Mouse (Mus musculus): ENCODE measurements around the gene Morf4l2. TPM values are rescaled to one million over a fixed set of nuclear protein-coding genes. Genes with fewer than 3 reads are reported as not detected.
A peak's percentile ranks its signal among the peaks of the same experiment; 100 is the strongest.
"Not testable (repeated sequence)": the region's sequence is repeated elsewhere in the genome, so short reads cannot be mapped to it uniquely, and the experiment has no call there.

Morf4l2 gene
- polyA plus RNA-seq, 1 experiment from 2014 or later: 569 TPM

DNA sequence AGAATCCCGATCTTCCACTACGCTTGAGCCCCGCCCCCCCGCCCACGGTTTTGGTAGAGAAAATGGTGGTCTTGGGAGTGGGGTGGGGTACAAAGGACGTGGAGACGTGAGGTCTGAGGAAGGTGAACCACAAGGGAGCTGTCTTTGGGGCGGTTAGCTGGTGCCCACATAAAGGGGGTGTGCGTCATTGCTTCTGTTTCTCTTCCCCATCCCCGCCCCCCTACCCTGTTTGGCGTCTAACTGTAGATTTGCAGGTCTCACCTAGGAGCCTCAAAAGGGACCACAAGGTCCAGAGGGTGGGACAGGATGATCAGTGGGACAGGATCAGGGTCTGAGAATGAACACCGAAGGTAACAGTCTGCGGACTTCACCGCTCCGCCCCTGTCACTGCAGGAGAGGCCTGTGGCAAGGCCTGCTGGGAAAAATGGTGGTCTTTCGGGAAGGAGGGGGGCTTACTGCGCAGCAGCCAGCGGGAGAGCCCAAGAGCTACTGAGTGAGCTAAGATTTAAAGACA, 35.3 kb downstream of the Morf4l2 start:
- Histone ChIP-seq H3K27me3 (ENCODE audit: insufficient read depth, low read length) (peaks cover 5% of the 10 kb centered on the region; the same call in 1 of the 2 replicates), H3K27ac (ENCODE audit: low read length) (peak overlapping the region; percentile 79), H3K9me3 (ENCODE audit: low read length) (no peaks in the 10 kb centered on the region), H3K4me1 (ENCODE audit: insufficient read depth, low read length) (no peaks in the 10 kb centered on the region), H3K9ac (replicated peaks; ENCODE audit: low read length) (peak overlapping the region; percentile 74), H3K36me3 (ENCODE audit: insufficient read depth, low read length) (no peaks in the 10 kb centered on the region), H3K4me3 (ENCODE audit: low read length) (peak overlapping the region; percentile 59), H3K4me2 (replicated peaks; ENCODE audit: low read depth, low read length) (peak overlapping the region; percentile 63)
- ATAC-seq (ENCODE audit: low FRiP score, low TSS enrichment): peak; percentile 95
- WGBS: 26% methylated on average over 18 of the region's 18 CpGs

DNA sequence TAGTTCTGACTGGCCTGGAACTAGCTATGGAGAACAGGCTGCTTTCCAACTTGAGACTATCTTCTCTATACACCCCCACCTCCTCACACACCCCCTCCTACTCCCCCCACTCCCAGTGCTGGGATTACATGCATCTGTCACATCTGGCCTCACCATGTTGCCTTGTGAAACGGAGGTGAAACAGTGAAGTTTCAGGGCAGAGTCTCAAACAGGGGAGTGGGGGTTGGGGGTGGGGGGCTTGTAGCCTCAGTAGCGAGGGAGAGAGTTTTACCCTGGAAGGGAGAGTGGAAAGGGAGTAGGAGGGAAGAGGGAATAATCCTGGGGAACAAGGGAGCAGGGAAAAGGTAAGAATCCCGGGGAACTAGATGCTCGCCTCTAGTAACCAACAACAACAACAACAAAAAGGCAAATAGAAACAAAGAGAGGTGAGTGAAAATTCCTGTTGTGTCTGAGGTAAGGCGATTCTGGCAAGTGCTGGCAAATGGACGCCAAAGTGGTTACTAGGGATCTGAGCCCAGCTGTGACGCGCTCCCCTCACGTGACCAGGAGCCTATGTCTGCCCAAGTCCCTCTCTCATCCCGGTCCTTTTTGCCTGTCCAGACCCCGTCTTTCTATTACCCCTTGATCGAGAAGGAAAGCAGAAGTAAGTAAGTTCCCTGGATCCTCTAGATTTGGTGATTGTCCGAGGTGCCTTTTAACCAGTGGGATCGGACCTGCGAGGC, 35.9 kb downstream of the Morf4l2 start, which contains the start of gene Tceal1:
Tceal1 (plus strand) TSS at position 537 of the 722 bp plus-strand sequence.
- WGBS: 24% methylated on average over 15 of the region's 15 CpGs
- Histone ChIP-seq H3K27me3 (ENCODE audit: insufficient read depth, low read length) (peaks cover 5% of the 10 kb centered on the region; the same call in 1 of the 2 replicates), H3K36me3 (ENCODE audit: insufficient read depth, low read length) (no peaks in the 10 kb centered on the region), H3K4me1 (ENCODE audit: insufficient read depth, low read length) (no peaks in the 10 kb centered on the region), H3K27ac (ENCODE audit: low read length) (peak within 1 kb of the TSS; percentile 79), H3K4me3 (ENCODE audit: low read length) (peak within 1 kb of the TSS; percentile 59), H3K9me3 (ENCODE audit: low read length) (no peaks in the 10 kb centered on the region), H3K4me2 (replicated peaks; ENCODE audit: low read depth, low read length) (peak within 1 kb of the TSS; percentile 63), H3K9ac (replicated peaks; ENCODE audit: low read length) (peak within 1 kb of the TSS; percentile 74)
- ATAC-seq (ENCODE audit: low FRiP score, low TSS enrichment): peak; percentile 94

DNA sequence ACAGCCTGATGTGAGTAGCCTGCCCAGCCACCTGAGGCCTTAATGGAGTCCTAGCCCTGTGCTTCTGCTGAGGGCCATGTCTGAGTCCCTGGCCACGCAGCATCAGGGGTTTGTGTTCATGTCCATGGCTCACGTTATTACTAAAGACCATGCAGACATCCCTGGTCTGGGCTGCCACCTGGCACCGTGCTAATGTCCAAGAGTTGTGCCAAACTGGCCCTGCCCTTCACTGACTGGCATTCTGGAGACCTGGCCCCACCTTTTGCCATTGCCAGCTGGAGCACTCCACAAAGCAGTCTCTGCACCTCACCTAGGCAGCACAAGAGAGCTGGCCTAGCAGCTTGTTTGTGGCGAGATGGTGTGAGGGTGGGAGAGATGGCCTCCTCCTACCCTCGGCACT, 50.3 kb downstream of the Morf4l2 start:
- Histone ChIP-seq H3K4me2 (replicated peaks; ENCODE audit: low read depth, low read length) (no peak overlapping the region), H3K4me3 (ENCODE audit: low read length) (no peak overlapping the region), H3K9ac (replicated peaks; ENCODE audit: low read length) (no peak overlapping the region), H3K27ac (ENCODE audit: low read length) (no peak overlapping the region), H3K9me3 (ENCODE audit: low read length) (no peaks in the 10 kb centered on the region), H3K27me3 (ENCODE audit: insufficient read depth, low read length) (no peaks in the 10 kb centered on the region), H3K4me1 (ENCODE audit: insufficient read depth, low read length) (no peaks in the 10 kb centered on the region), H3K36me3 (ENCODE audit: insufficient read depth, low read length) (no peaks in the 10 kb centered on the region)
- 84% methylated on average over 5 of the region's 5 CpGs for WGBS
- ATAC-seq (ENCODE audit: low FRiP score, low TSS enrichment): no peak

DNA sequence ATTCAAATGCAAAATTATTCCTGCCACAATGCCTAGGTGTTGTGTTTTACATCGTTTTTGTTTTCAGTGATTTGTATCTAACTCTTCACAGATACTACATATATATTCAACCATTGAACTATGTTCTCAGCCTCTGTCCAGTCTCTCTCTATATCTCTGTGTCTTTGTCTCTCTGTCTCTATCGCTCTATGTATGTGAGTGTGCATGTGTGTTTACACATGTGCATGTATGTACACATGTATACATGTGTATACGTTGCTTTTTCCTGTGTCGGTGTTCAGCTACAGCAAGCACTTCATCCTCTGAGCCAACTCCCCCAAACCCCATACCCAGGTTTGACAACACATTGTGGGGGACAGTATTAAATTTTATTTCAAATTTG, 51.2 kb downstream of the Morf4l2 start:
- H3K27me3 ChIP-seq (ENCODE audit: insufficient read depth, low read length): no peaks in the 10 kb centered on the region
- no peak overlapping the region for H3K4me3 ChIP-seq (ENCODE audit: low read length)
- H3K9ac ChIP-seq (replicated peaks; ENCODE audit: low read length): no peak overlapping the region
- WGBS: 82% methylated on average over 4 of the region's 4 CpGs
- no peaks in the 10 kb centered on the region for H3K9me3 ChIP-seq (ENCODE audit: low read length)
- no peaks in the 10 kb centered on the region for H3K36me3 ChIP-seq (ENCODE audit: insufficient read depth, low read length)
- no peak overlapping the region for H3K4me2 ChIP-seq (replicated peaks; ENCODE audit: low read depth, low read length)
- no peak overlapping the region for H3K27ac ChIP-seq (ENCODE audit: low read length)
- H3K4me1 ChIP-seq (ENCODE audit: insufficient read depth, low read length): no peaks in the 10 kb centered on the region
- ATAC-seq (ENCODE audit: low FRiP score, low TSS enrichment): no peak

DNA sequence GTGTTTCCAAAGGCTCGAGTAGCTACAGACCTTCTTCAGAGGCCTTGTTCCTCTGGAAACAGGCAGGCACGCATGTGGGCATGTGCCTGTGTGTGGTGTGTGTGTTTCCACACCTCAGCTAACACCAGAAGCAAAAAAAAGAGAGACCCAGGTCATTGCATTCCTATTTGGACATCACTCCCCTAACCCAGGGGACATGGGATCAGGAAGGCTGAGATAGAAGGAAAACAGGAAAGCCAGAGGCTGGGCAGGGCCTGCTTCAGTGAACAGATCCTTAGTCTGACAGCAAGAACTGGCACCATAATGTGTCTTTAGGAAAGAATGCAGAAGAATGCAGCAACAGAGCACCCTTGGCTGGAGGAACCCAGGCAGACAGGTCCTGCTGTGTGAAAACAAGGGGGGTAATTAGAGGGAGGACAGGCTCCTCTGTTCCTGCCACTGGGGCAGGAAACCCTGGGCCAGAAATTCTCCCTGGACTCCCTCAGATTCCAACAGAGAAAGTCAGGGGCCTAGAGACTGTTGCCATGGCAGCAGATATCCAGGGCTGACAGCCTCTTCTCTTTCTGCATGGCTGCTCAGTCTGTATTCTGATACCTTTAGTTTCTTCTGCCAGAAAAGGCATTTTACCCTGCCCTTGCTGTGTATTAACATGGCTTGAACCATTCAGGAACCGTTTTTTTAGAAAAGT, 51.7 kb downstream of the Morf4l2 start:
- WGBS: 44% methylated on average over 3 of the region's 3 CpGs
- H3K36me3 ChIP-seq (ENCODE audit: insufficient read depth, low read length): not testable (repeated sequence)

More for the DNA sequence above, 51.7 kb downstream of the Morf4l2 start:
- peak; percentile 91 for ATAC-seq (ENCODE audit: low FRiP score, low TSS enrichment)
- not testable (repeated sequence) for H3K4me2 ChIP-seq (replicated peaks; ENCODE audit: low read depth, low read length); H3K4me3 ChIP-seq (ENCODE audit: low read length); H3K9ac ChIP-seq (replicated peaks; ENCODE audit: low read length); H3K27ac ChIP-seq (ENCODE audit: low read length); H3K4me1 ChIP-seq (ENCODE audit: insufficient read depth, low read length); H3K9me3 ChIP-seq (ENCODE audit: low read length); H3K27me3 ChIP-seq (ENCODE audit: insufficient read depth, low read length)

Other genes with a start within 250 kb of the Morf4l2 start
- not detected in 2 replicates for gene Kir3dl1, start 225.7 kb downstream of the Morf4l2 start, polyA plus RNA-seq (2015; fragmentation: Nextera tagmentation; extraction: Ambion mirVana)
- not detected in 2 replicates for gene Kir3dl2, start 199.6 kb downstream of the Morf4l2 start, polyA plus RNA-seq (2015; fragmentation: Nextera tagmentation; extraction: Ambion mirVana)
- 7.2 and 9.0 TPM in 2 replicates for gene Tceal3, start 152.8 kb downstream of the Morf4l2 start, polyA plus RNA-seq (2015; fragmentation: Nextera tagmentation; extraction: Ambion mirVana)
- gene Tceal1, start 35.7 kb downstream of the Morf4l2 start, polyA plus RNA-seq (2015; fragmentation: Nextera tagmentation; extraction: Ambion mirVana): 9.7 and 10.9 TPM in 2 replicates
- not detected in 2 replicates for gene Glra4, start 36.5 kb upstream of the Morf4l2 start, polyA plus RNA-seq (2015; fragmentation: Nextera tagmentation; extraction: Ambion mirVana)
- gene Plp1, start 79.0 kb upstream of the Morf4l2 start, polyA plus RNA-seq (2015; fragmentation: Nextera tagmentation; extraction: Ambion mirVana): 3.8 and 5.0 TPM in 2 replicates
- 0.15 and 0.21 TPM in 2 replicates for gene Rab9b, start 125.1 kb upstream of the Morf4l2 start, polyA plus RNA-seq (2015; fragmentation: Nextera tagmentation; extraction: Ambion mirVana)
- gene H2bfm, start 183.6 kb upstream of the Morf4l2 start, polyA plus RNA-seq (2015; fragmentation: Nextera tagmentation; extraction: Ambion mirVana): not detected in 2 replicates
- 28.5 and 33.2 TPM in 2 replicates for gene Tmsb15b2, start 231.8 kb upstream of the Morf4l2 start, polyA plus RNA-seq (2015; fragmentation: Nextera tagmentation; extraction: Ambion mirVana)
- 4.7 and 6.6 TPM in 2 replicates for gene Tmsb15l, start 233.2 kb upstream of the Morf4l2 start, polyA plus RNA-seq (2015; fragmentation: Nextera tagmentation; extraction: Ambion mirVana)
- 21.3 and 23.7 TPM in 2 replicates for gene Tmsb15b1, start 233.2 kb upstream of the Morf4l2 start, polyA plus RNA-seq (2015; fragmentation: Nextera tagmentation; extraction: Ambion mirVana)
- 26.1 and 30.8 TPM in 2 replicates for gene Zcchc18, start 249.5 kb upstream of the Morf4l2 start, polyA plus RNA-seq (2015; fragmentation: Nextera tagmentation; extraction: Ambion mirVana)